Mouse (Mus musculus) limb, embryonic 10.5 days (tissue): ENCODE measurements around the gene Slc17a4. TPM values are rescaled to one million over a fixed set of nuclear protein-coding genes. Genes with fewer than 3 reads are reported as not detected.
A peak's percentile ranks its signal among the peaks of the same experiment; 100 is the strongest.

ENCODE experiments used
- DNase-seq: peaks from one replicate; pipeline ENCODE4 v3.0.0-alpha.2; 2017; ENCODE audit warnings: low spot score
- H3K27ac ChIP-seq: fragments of 300-500 bp; sonication (generic); 2 replicates; pipeline ENCODE4 v1.5.1; 2016; ENCODE audit warnings: mild to moderate bottlenecking
- H3K27me3 ChIP-seq: fragments of 300-500 bp; sonication (generic); 2 replicates; pipeline ENCODE4 v1.6.1; 2016; ENCODE audit warnings: low read depth, mild to moderate bottlenecking; ENCODE audit not compliant: poor library complexity, severe bottlenecking
- H3K36me3 ChIP-seq: fragments of 300-500 bp; sonication (generic); 2 replicates; pipeline ENCODE4 v1.6.1; 2016; ENCODE audit warnings: mild to moderate bottlenecking, moderate library complexity
- H3K4me1 ChIP-seq: fragments of 300-500 bp; sonication (generic); 2 replicates; pipeline ENCODE4 v1.6.1; 2016
- H3K4me3 ChIP-seq: fragments of 300-500 bp; sonication (generic); 2 replicates; pipeline ENCODE4 v1.5.1; 2016; ENCODE audit warnings: mild to moderate bottlenecking, moderate library complexity
- H3K9me3 ChIP-seq: fragments of 300-500 bp; sonication (generic); replicated peaks from 2 replicates; pipeline ENCODE4 v1.6.1; 2016; ENCODE audit warnings: mild to moderate bottlenecking
- WGBS: fragments of 180-500 bp; shearing (Covaris S2); methylation state at CpG from one replicate; pipeline ENCODE4 v1.1.7; 2016; 5-methylcytosine and 5-hydroxymethylcytosine counted together
- polyA plus RNA-seq: library from polyadenylated mRNA; unstranded; fragments of >200 nt; fragmentation: Nextera tagmentation; extraction: Ambion mirVana; gene quantifications from 2 replicates; pipeline ENCODE4 v1.2.1, GENCODE M21; 2016

Slc17a4 gene
- polyA plus RNA-seq, 1 experiment from 2014 or later, result not detected

DNA sequence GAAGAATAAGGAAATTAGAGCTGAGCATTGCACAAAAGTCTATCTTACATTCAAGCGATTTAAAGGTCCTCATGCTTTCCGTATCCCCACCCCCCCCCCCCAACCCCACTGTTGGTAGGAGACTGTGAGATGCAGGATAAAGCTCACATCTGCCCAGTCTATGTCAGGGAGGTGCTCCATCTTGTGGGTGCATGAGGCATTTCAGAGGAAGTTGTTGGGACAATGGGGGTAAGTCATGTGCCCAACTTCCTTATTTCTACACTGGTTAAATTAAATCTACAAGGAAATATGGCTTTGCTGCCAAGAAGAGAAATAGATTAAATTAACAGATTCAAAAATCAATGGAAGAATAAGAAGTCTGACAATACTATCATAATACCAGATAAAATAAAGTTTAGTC, 29.3 kb downstream of the Slc17a4 start:
- H3K27ac ChIP-seq, result no peak overlapping the region
- DNase-seq, result peak; percentile 38
- H3K4me3 ChIP-seq, result no peak overlapping the region
- peaks cover 19% of the 10 kb centered on the region for H3K4me1 ChIP-seq
- no peaks in the 10 kb centered on the region for H3K27me3 ChIP-seq
- H3K9me3 ChIP-seq, result no peaks in the 10 kb centered on the region
- no peaks in the 10 kb centered on the region for H3K36me3 ChIP-seq
- 38% methylated on average over 2 of the region's 2 CpGs for WGBS

- 84% methylated on average over 5 of the region's 5 CpGs for WGBS
- Histone ChIP-seq H3K9me3 (no peaks in the 10 kb centered on the region), H3K4me1 (peaks cover 4% of the 10 kb centered on the region; the same call in 1 of the 2 replicates), H3K27me3 (no peaks in the 10 kb centered on the region), H3K36me3 (no peaks in the 10 kb centered on the region), H3K27ac (no peak overlapping the region), H3K4me3 (no peak overlapping the region)
- no peak for DNase-seq
Observed at GRCm38 (mm10) chr13:23879636-23880035, 35.2 kb downstream of the Slc17a4 start.

DNA sequence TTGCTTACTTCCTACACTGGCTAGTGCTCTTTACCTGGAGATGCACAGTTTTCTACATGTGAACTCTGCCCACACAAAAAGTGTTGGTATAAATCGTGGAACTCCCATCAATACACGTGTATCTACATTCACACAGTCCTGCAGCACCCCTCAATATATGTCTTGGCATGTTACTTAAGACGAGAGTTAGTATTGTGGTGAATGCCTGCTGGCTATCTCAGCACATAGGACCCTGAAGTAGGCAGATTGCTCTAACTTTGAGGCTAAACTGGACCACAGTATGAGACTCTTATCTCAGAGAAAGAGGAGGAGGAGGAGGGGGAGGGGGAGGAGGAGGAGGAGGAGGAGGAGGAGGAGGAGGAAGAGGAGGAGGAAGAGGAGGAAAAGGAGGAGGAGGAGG, 35.7 kb downstream of the Slc17a4 start:
- peaks cover 4% of the 10 kb centered on the region; the same call in 1 of the 2 replicates for H3K4me1 ChIP-seq
- no peaks in the 10 kb centered on the region for H3K36me3 ChIP-seq
- no peak overlapping the region for H3K4me3 ChIP-seq
- H3K27ac ChIP-seq, result no peak overlapping the region
- H3K9me3 ChIP-seq, result no peaks in the 10 kb centered on the region
- H3K27me3 ChIP-seq, result no peaks in the 10 kb centered on the region
- 87% methylated on average over 3 of the region's 3 CpGs for WGBS
- DNase-seq, result no peak

DNA sequence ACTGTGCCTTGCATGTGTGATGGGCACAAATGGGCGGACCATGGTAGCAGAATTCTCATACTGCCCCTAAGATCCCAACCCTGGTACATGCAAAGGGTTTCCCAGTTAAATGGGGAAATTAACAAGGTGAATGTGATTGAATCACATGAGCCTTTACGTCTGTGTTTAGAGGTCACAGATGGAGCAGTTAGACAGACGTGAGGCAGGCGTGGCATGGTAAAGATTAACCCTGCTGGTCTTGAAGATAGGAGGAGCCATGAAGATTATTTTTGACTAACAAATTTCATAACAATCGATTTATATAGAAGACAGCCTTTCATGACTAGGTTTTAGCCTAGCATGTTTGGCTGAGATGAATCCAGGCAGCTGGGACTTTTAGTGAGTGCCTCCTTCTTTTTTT, 41.7 kb downstream of the Slc17a4 start:
- no peak overlapping the region for H3K27ac ChIP-seq
- no peak overlapping the region for H3K4me3 ChIP-seq
- DNase-seq, result no peak
- no peaks in the 10 kb centered on the region for H3K27me3 ChIP-seq
- H3K9me3 ChIP-seq, result no peaks in the 10 kb centered on the region
- 80% methylated on average over 5 of the region's 5 CpGs for WGBS
- H3K4me1 ChIP-seq, result no peaks in the 10 kb centered on the region
- no peaks in the 10 kb centered on the region for H3K36me3 ChIP-seq

DNA sequence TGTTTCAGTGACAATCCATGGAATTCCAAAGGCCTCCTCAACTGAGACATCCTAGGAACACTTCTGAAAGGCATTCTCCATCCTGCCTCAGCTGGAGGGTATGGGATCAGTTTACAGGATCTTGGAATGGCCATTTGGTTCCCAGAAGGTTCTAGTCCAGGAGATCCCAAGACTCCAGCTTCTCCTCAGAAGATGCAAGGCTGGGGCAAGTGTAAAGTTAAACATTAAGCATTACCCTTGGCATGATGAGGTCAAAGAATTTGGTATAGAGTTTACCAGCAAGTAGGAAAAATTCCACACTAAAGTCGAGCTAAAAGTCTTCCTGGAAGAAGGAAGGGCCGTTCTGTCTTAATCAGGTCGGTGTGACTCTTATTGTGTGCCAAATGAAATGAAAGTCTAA, 44.8 kb downstream of the Slc17a4 start:
- Histone ChIP-seq H3K27me3 (no peaks in the 10 kb centered on the region), H3K4me1 (0 out of 2 replicates have a peak, but pooled peaks cover 5% of the 10 kb centered on the region), H3K27ac (no peak overlapping the region), H3K36me3 (no peaks in the 10 kb centered on the region), H3K4me3 (no peak overlapping the region), H3K9me3 (no peaks in the 10 kb centered on the region)
- WGBS, result 87% methylated on average over 3 of the region's 3 CpGs
- DNase-seq, result no peak

DNA sequence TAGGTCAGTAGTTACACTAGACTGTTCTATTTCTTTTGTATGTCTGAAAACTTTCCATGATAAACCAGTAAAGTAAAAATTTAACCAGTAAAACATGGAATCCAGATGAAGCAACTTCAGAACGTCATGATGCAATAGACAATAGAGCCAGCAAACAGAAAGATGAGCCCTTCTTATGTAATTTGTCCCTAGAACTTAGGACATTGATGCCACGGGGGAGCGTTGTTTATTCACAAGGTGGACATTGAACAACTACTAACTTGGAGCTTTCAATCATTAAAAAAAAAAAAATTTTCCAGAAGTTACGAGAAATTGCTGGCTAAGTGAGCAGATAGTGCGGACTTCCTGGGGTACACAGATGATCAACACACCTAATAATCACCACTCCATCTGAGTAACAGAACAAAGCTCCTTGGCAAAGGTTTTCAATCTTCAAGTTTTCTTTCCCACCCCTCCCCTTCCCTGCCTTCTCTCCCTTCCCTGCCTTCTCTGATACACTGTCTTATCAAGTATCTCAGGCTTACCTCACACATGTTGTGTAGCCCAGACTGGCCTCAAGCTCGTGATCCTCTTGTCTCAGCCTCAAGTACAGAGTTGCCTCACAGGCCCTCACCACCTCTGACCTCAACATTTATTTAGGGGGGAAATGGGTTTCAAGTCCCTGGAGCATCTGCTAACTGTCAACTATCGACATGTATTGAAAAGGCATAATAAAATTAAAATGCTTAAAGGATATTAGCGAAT, 45.8 kb downstream of the Slc17a4 start:
- 84% methylated on average over 8 of the region's 8 CpGs for WGBS
- DNase-seq, result no peak
- H3K4me1 ChIP-seq, result 0 out of 2 replicates have a peak, but pooled peaks cover 5% of the 10 kb centered on the region
- H3K36me3 ChIP-seq, result no peaks in the 10 kb centered on the region
- H3K27ac ChIP-seq, result no peak overlapping the region
- no peak overlapping the region for H3K4me3 ChIP-seq
- no peaks in the 10 kb centered on the region for H3K9me3 ChIP-seq
- no peaks in the 10 kb centered on the region for H3K27me3 ChIP-seq

GRCm38 (mm10) chr13:23867405-23867804, 47.4 kb downstream of the Slc17a4 start, which contains the start of gene Slc17a1:
Slc17a1 (plus strand) TSS chr13:23867750.
- H3K27ac ChIP-seq, result no peak within 1 kb of the TSS
- H3K4me1 ChIP-seq, result 0 out of 2 replicates have a peak, but pooled peaks cover 5% of the 10 kb centered on the region
- H3K4me3 ChIP-seq, result no peak within 1 kb of the TSS
- no peaks in the 10 kb centered on the region for H3K27me3 ChIP-seq
- H3K9me3 ChIP-seq, result no peaks in the 10 kb centered on the region
- WGBS, result 90% methylated on average over 7 of the region's 7 CpGs
- H3K36me3 ChIP-seq, result no peaks in the 10 kb centered on the region
- DNase-seq, result no peak

DNA sequence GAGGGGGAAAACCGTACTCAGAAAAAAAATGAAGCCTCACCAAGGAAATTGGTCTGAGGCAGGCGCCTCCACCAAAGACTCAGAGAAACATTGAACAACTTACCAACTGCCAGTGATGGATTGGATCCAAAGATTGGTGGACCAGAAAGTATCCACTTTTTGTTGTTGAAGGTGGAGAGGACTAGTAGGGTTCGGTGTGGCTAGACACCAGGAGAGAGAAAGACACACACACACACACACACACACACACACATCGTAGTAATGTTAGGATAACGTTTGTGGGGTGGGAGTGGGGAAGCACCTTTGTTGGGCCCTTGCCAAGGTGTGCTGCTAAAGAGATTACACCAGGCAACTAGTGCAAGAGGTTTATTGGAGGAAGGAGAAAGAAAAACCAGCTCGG, 47.8 kb downstream of the Slc17a4 start:
- 92% methylated on average over 6 of the region's 6 CpGs for WGBS
- Histone ChIP-seq H3K27me3 (no peaks in the 10 kb centered on the region), H3K36me3 (no peaks in the 10 kb centered on the region), H3K4me3 (no peak overlapping the region), H3K27ac (no peak overlapping the region), H3K4me1 (0 out of 2 replicates have a peak, but pooled peaks cover 5% of the 10 kb centered on the region), H3K9me3 (no peaks in the 10 kb centered on the region)
- no peak for DNase-seq

GRCm38 (mm10) chr13:23866086-23866710, 48.6 kb downstream of the Slc17a4 start:
- DNase-seq, result no peak
- Histone ChIP-seq H3K4me3 (no peak overlapping the region), H3K4me1 (0 out of 2 replicates have a peak, but pooled peaks cover 5% of the 10 kb centered on the region), H3K27ac (no peak overlapping the region), H3K36me3 (no peaks in the 10 kb centered on the region), H3K27me3 (no peaks in the 10 kb centered on the region), H3K9me3 (no peaks in the 10 kb centered on the region)
- WGBS, result 84% methylated on average over 9 of the region's 9 CpGs

DNA sequence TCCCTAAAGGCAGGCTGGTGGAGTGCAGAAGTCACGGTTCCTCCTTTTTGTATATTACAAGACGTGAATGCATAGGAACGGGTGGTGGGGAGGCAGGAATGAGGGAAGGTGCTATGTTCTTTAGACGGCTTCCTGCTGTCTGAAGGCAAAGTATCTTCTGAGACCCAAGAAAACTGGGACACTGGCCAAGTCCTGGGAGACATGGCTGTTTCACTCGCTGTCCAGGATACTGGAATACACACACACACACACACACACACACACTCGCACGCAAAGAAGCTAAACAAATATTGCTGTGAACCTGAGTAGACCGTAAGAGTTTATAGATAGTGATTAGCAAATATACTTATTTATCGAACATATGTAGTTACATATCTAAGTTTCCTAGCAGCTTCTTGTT, 50.1 kb downstream of the Slc17a4 start:
- no peaks in the 10 kb centered on the region for H3K27me3 ChIP-seq
- H3K36me3 ChIP-seq, result no peaks in the 10 kb centered on the region
- H3K4me3 ChIP-seq, result no peak overlapping the region
- no peak for DNase-seq
- 95% methylated on average over 9 of the region's 9 CpGs for WGBS
- H3K27ac ChIP-seq, result no peak overlapping the region
- 0 out of 2 replicates have a peak, but pooled peaks cover 5% of the 10 kb centered on the region for H3K4me1 ChIP-seq
- no peaks in the 10 kb centered on the region for H3K9me3 ChIP-seq

DNA sequence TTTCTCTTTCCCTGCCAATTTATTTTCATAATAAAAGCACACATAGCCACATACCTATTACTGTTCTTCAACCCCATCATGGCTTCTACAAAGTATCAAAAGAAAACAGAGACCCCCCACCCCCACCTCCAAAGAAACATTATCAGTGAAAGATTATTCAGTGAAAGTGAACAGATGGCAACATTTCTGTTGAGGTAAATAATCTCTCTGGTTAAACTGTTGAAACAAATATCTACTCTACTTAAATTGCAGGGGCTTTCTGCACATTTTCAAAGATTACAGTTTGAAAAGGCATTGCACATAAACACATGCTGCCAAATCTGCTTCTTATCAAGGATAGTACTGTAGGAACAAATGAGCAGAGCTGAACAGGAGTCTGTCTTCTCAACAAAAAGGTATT, 53.0 kb downstream of the Slc17a4 start:
- DNase-seq, result no peak
- Histone ChIP-seq H3K4me3 (no peak overlapping the region), H3K4me1 (0 out of 2 replicates have a peak, but pooled peaks cover 5% of the 10 kb centered on the region), H3K9me3 (no peaks in the 10 kb centered on the region), H3K27me3 (no peaks in the 10 kb centered on the region), H3K27ac (no peak overlapping the region), H3K36me3 (no peaks in the 10 kb centered on the region)

GRCm38 (mm10) chr13:23856401-23856800, 58.4 kb downstream of the Slc17a4 start:
- Histone ChIP-seq H3K9me3 (no peaks in the 10 kb centered on the region), H3K27me3 (no peaks in the 10 kb centered on the region), H3K4me3 (no peak overlapping the region), H3K27ac (no peak overlapping the region), H3K36me3 (no peaks in the 10 kb centered on the region), H3K4me1 (no peaks in the 10 kb centered on the region)
- DNase-seq, result no peak
- WGBS, result 71% methylated on average over 3 of the region's 3 CpGs

DNA sequence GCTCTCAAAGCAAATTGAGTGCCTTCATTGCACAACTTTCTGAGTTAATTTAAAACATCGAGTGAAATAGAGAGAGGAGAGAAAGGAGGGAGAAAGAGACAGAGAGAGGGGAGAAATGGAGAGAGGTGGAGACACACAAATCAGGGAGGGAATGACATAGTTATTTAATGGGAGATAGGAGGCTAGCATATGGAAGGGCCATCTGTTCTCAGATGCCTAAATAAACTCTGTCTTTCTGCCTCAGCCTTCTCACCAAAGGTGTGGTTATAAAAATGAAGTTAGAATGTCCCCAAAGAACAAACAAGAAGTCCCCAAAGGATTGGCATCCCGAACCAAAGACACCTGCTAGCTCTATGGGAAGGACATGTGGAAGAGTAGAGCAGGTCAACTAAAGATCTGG, 65.5 kb downstream of the Slc17a4 start:
- no peak for DNase-seq

More for the DNA sequence above, 65.5 kb downstream of the Slc17a4 start:
- 0 out of 2 replicates have a peak, but pooled peaks cover 3% of the 10 kb centered on the region for H3K4me1 ChIP-seq
- H3K27ac ChIP-seq, result no peak overlapping the region
- no peaks in the 10 kb centered on the region for H3K36me3 ChIP-seq
- no peak overlapping the region for H3K4me3 ChIP-seq
- H3K27me3 ChIP-seq, result no peaks in the 10 kb centered on the region
- WGBS, result 85% methylated on average over 2 of the region's 2 CpGs
- H3K9me3 ChIP-seq, result no peaks in the 10 kb centered on the region
